17 mouse cellular contexts compared by ENCODE assay signal in the genomic region with DNA sequence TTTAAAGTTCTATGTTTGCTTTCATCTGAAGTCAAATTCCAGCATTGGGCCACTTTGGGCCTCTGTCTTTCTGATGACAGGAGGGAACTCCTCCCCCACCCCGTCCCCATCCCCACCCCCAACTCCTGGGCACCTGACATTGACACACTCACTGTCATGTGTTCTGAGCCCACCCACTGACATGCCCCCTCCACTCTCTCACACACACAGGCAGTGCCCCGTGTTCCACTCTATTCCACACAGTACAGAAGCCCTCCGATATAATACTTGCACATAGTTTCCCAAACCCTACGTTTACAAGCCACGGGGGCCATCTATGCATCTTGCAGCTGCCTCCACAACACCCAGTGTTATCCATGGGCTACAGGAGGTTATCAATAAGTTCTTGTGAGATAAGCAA. TPM values are rescaled to one million over a fixed set of nuclear protein-coding genes. Genes with fewer than 3 reads are reported as not detected.
A peak's percentile ranks its signal among the peaks of the same experiment; 100 is the strongest.
DNase-seq lines count a peak whose midpoint lies in the region; ATAC-seq lines count a peak whose summit lies in the region.
"Had no signal": no experiment of that assay in that cellular context is flagged by ENCODE, and none has a peak within 500 bp of the region (broad histone marks: within the 10 kb centered on the region; RNA-seq: fewer than 3 reads in every experiment).

No protein-coding gene starts in this region.

- peaks cover 50% of the 10 kb centered on the region for H3K4me1 ChIP-seq in heart, embryonic 12.5 days (replicated peaks)
- H3K4me1 ChIP-seq in midbrain, embryonic 11.5 days (ENCODE audit: control insufficient read depth, insufficient read depth, low read length) = no peaks in the 10 kb centered on the region; the same call in 1 of the 2 replicates
- H3K4me1 ChIP-seq in midbrain, embryonic 15.5 days = peaks cover 31% of the 10 kb centered on the region
- peaks cover 59% of the 10 kb centered on the region for H3K4me1 ChIP-seq in forebrain, embryonic 13.5 days
- peaks cover 7% of the 10 kb centered on the region; the same call in 1 of the 2 replicates for H3K4me1 ChIP-seq in kidney, embryonic 14.5 days (ENCODE audit: control insufficient read depth, insufficient read depth, low read length)

- no peak overlapping the region for H3K9ac ChIP-seq in heart, embryonic 12.5 days
- H3K9ac ChIP-seq in midbrain, embryonic 11.5 days (ENCODE audit: low read length) = no peak overlapping the region
- no peak overlapping the region for H3K9ac ChIP-seq in midbrain, embryonic 15.5 days
- no peak overlapping the region for H3K9ac ChIP-seq in forebrain, embryonic 13.5 days
- H3K9ac ChIP-seq in kidney, embryonic 14.5 days (ENCODE audit: low read depth, low read length) = no peak overlapping the region
- H3K9ac ChIP-seq: intestine, embryonic 15.5 days; kidney, embryonic 15.5 days had no signal

- 59% methylated on average over 5 of the region's 5 CpGs for WGBS in heart, embryonic 12.5 days
- 90% methylated on average over 5 of the region's 5 CpGs for WGBS in midbrain, embryonic 11.5 days
- WGBS in midbrain, embryonic 15.5 days = 77% methylated on average over 5 of the region's 5 CpGs
- 76% methylated on average over 5 of the region's 5 CpGs for WGBS in forebrain, embryonic 13.5 days
- WGBS in kidney, embryonic 14.5 days = 80% methylated on average over 5 of the region's 5 CpGs

- H3K9me3 ChIP-seq in heart, embryonic 12.5 days (replicated peaks) = no peaks in the 10 kb centered on the region
- no peaks in the 10 kb centered on the region for H3K9me3 ChIP-seq in midbrain, embryonic 11.5 days (ENCODE audit: control insufficient read depth, low read length)
- no peaks in the 10 kb centered on the region for H3K9me3 ChIP-seq in midbrain, embryonic 15.5 days
- no peaks in the 10 kb centered on the region for H3K9me3 ChIP-seq in forebrain, embryonic 13.5 days (replicated peaks)
- H3K9me3 ChIP-seq in kidney, embryonic 14.5 days (ENCODE audit: control insufficient read depth, low read length) = no peaks in the 10 kb centered on the region
- H3K9me3 ChIP-seq: intestine, embryonic 15.5 days; kidney, embryonic 15.5 days had no signal

- no peaks in the 10 kb centered on the region for H3K27me3 ChIP-seq in heart, embryonic 12.5 days (replicated peaks)
- no peaks in the 10 kb centered on the region for H3K27me3 ChIP-seq in midbrain, embryonic 11.5 days (ENCODE audit: control insufficient read depth, insufficient read depth, low read length)
- no peaks in the 10 kb centered on the region for H3K27me3 ChIP-seq in midbrain, embryonic 15.5 days (replicated peaks)
- no peaks in the 10 kb centered on the region for H3K27me3 ChIP-seq in forebrain, embryonic 13.5 days
- no peaks in the 10 kb centered on the region for H3K27me3 ChIP-seq in kidney, embryonic 14.5 days (ENCODE audit: control insufficient read depth, insufficient read depth, low read length)
- H3K27me3 ChIP-seq: CH12.LX; intestine, embryonic 15.5 days; kidney, embryonic 15.5 days had no signal

- H3K4me2 ChIP-seq in heart, embryonic 12.5 days = no peak overlapping the region
- H3K4me2 ChIP-seq in midbrain, embryonic 11.5 days = no peak overlapping the region
- H3K4me2 ChIP-seq in midbrain, embryonic 15.5 days = no peak overlapping the region
- H3K4me2 ChIP-seq in forebrain, embryonic 13.5 days = no peak overlapping the region
- no peak overlapping the region for H3K4me2 ChIP-seq in kidney, embryonic 14.5 days (replicated peaks; ENCODE audit: low read depth, low read length)
- H3K4me2 ChIP-seq: intestine, embryonic 15.5 days; kidney, embryonic 15.5 days had no signal

- H3K27ac ChIP-seq in heart, embryonic 12.5 days (ENCODE audit: poor library complexity, severe bottlenecking) = no peak overlapping the region
- H3K27ac ChIP-seq in midbrain, embryonic 11.5 days (ENCODE audit: low read depth, low read length) = no peak overlapping the region
- H3K27ac ChIP-seq in midbrain, embryonic 15.5 days = no peak overlapping the region
- H3K27ac ChIP-seq in forebrain, embryonic 13.5 days = peak overlapping the region; percentile 44
- no peak overlapping the region for H3K27ac ChIP-seq in kidney, embryonic 14.5 days (ENCODE audit: low read depth, low read length)
- H3K27ac ChIP-seq: intestine, embryonic 15.5 days; kidney, embryonic 15.5 days had no signal

- ATAC-seq in heart, embryonic 12.5 days (ENCODE audit: insufficient number of reproducible peaks, low FRiP score) = no peak
- ATAC-seq in midbrain, embryonic 11.5 days (ENCODE audit: low FRiP score) = peak; percentile 61; the same call in 1 of the 2 replicates
- ATAC-seq in midbrain, embryonic 15.5 days (replicated peaks) = no peak; the same call in 1 of the 2 replicates
- peak; percentile 48; the same call in 1 of the 2 replicates for ATAC-seq in forebrain, embryonic 13.5 days
- peak; percentile 46 for ATAC-seq in megakaryocyte-erythroid progenitor cell, adult 5-6 weeks (replicated peaks; ENCODE audit: low FRiP score, low TSS enrichment, poor library complexity, severe bottlenecking)
- no peak for ATAC-seq in kidney, embryonic 14.5 days (ENCODE audit: low FRiP score, low TSS enrichment)
- ATAC-seq: intestine, embryonic 15.5 days had no signal

- peaks cover 12% of the 10 kb centered on the region; the same call in 1 of the 2 replicates for H3K36me3 ChIP-seq in heart, embryonic 12.5 days
- no peaks in the 10 kb centered on the region for H3K36me3 ChIP-seq in midbrain, embryonic 11.5 days (ENCODE audit: control insufficient read depth, insufficient read depth, low read length)
- no peaks in the 10 kb centered on the region for H3K36me3 ChIP-seq in midbrain, embryonic 15.5 days (replicated peaks)
- H3K36me3 ChIP-seq in forebrain, embryonic 13.5 days (ENCODE audit: poor library complexity, severe bottlenecking) = peaks cover 16% of the 10 kb centered on the region
- H3K36me3 ChIP-seq in kidney, embryonic 14.5 days (ENCODE audit: control insufficient read depth, insufficient read depth, low read length) = no peaks in the 10 kb centered on the region
- H3K36me3 ChIP-seq: intestine, embryonic 15.5 days; kidney, embryonic 15.5 days had no signal

- H3K4me3 ChIP-seq in heart, embryonic 12.5 days = no peak overlapping the region
- no peak overlapping the region for H3K4me3 ChIP-seq in midbrain, embryonic 11.5 days (ENCODE audit: low read depth, low read length)
- H3K4me3 ChIP-seq in midbrain, embryonic 15.5 days = no peak overlapping the region
- H3K4me3 ChIP-seq in forebrain, embryonic 13.5 days = no peak overlapping the region
- no peak overlapping the region for H3K4me3 ChIP-seq in kidney, embryonic 14.5 days (ENCODE audit: low read length)
- H3K4me3 ChIP-seq: erythroblast, embryonic 14.5 days; intestine, embryonic 15.5 days; kidney, embryonic 15.5 days had no signal

- peak; percentile 53 for DNase-seq in heart, adult 11 months
- DNase-seq in midbrain, embryonic 11.5 days (ENCODE audit: low spot score, missing footprints) = no peak
- DNase-seq: adrenal gland, adult 8-10 months; cerebellum, postnatal 25 days; heart, postnatal 4 days; right cerebral cortex, postnatal 4 days; thymus, postnatal 36 days had no signal

RNA-seq across cellular contexts. Expression of a gene that starts 42.1 kb away (rescaled TPM):
- polyA plus RNA-seq in heart, embryonic 12.5 days (2016; fragmentation: Nextera tagmentation; extraction: Ambion mirVana) = 114 and 117 TPM in 2 replicates
- 43.7 and 43.9 TPM in 2 replicates for polyA plus RNA-seq in midbrain, embryonic 11.5 days (2014; fragmentation: Nextera tagmentation; extraction: Ambion mirVana)
- 150 and 159 TPM in 2 replicates for polyA plus RNA-seq in midbrain, embryonic 15.5 days (2015; fragmentation: Nextera tagmentation; extraction: Ambion mirVana)
- polyA plus RNA-seq in forebrain, embryonic 13.5 days (2015; fragmentation: Nextera tagmentation; extraction: Ambion mirVana) = 180 and 197 TPM in 2 replicates
- 1.9 and 17.1 TPM in 2 replicates for total RNA-seq in megakaryocyte-erythroid progenitor cell, adult 5-6 weeks (2014; fragmentation: Nextera tagmentation)
- 0.57 TPM in 1 of 2 replicates, not detected in the other for total RNA-seq in megakaryocyte-erythroid progenitor cell, adult 5-6 weeks (2017)
- polyA plus RNA-seq in kidney, embryonic 14.5 days (2014; fragmentation: Nextera tagmentation; extraction: Ambion mirVana) = 29.5 and 36.7 TPM in 2 replicates
- total RNA-seq: CH12.LX; neutrophil, adult 5-6 weeks had no signal
- polyA plus RNA-seq: erythroblast, embryonic 14.5 days had no signal

Comparison
In these comparisons a context has a peak if more than half of its experiments do, and no peak if none do; other contexts are left out.
1. ATAC-seq: peak in midbrain, embryonic 11.5 days (single experiment), forebrain, embryonic 13.5 days (single experiment) and megakaryocyte-erythroid progenitor cell, adult 5-6 weeks (single experiment); none in heart, embryonic 12.5 days (single experiment), midbrain, embryonic 15.5 days (single experiment) and kidney, embryonic 14.5 days (single experiment).